Mouse (Mus musculus) layer of hippocampus, adult 9-10 months (tissue): ENCODE measurements at regions not wholly inside any gene's neighbourhood (a gene's known extent, or its start where the extent isn't known, plus 50 kb on each side); places are given as distances from the start of the nearest gene placed in this dataset.
A peak's percentile ranks its signal among the peaks of the same experiment; 100 is the strongest.

Experiments
- DNase-seq: peaks from one replicate; pipeline ENCODE4 v3.0.0; 2022; ENCODE audit warnings: low spot score

DNA sequence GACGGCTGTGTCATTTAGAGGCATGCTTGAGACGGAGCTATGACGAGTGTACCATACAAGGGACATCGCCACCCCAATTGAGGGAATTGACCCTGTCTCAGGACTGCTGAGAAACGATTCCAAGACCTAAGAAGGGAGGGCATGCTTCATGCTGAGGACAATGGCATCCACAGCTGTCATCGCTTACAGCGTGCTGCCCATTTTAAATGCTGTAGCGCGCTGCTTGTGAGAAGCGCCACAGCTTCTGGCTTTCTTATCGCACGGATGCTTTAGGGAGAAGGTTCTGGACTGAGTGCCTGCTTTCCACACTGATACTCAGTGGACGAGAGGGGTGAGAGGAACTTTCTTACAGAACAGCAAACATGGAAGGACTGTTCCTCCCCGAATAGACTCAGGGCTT is 357.8 kb upstream of the Arglu1 start:
- no peak for DNase-seq

DNA sequence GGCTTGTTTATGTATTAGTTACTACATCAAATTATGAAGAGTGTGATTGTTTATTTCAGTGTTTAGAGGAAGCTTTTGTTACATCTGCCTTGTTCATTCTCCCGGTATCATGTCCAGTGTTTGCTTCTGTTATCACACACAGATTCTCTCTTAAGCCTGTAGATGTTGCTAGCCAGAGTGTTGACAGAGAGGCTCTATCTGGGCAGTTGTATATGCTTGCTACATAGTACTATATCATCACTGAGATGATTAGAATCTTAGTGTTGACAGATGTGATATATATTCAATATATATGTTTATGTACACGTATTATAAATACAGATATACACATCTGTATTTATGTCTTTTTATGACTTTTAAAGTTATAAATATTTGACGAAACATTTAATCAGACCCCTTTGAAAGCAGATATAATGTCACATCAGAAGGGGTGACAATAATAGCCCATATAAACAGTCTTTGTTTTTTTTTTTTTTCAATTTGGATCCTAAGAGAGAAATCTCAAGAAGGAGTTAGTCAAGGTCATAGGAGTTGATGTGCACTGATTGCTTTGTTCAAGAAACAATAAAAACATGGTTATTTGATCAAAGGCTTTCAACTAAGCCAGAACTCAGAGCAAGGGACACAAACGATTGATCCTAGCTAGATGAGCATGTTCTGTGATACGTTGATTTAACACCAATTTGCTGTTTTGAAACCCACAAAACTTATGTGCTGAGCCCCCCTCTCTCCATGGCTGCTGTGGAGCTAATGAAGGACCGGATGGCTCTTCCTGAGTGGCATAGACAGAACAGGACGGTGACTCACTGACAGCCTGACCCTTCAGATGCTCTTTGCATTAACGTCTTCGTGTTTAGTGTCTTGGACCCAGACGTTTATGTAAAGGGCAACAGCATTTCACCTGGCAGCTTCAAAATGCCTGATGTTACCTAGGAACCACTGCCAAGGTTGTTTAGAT is 352.8 kb upstream of the Arglu1 start:
- no peak for DNase-seq

DNA sequence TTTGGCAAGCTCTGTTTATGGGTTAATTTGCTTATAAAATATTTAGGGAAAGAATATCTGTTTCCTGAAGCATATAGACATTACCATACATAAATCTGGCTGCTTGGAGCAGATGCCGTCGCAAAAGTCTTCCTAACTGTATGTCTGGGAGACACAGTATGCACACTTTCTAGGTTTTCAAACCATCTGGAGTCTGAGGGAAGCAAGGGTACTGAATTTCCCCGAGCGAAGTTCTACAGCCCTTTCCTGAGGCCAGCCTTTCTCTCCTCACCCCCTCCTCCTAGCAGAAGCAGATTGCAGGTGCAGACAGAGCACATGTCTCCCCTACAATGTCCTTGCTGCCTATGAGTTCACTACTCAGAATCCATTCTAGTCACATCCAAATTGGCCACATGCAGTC is 338.8 kb upstream of the Arglu1 start:
- DNase-seq: no peak

DNA sequence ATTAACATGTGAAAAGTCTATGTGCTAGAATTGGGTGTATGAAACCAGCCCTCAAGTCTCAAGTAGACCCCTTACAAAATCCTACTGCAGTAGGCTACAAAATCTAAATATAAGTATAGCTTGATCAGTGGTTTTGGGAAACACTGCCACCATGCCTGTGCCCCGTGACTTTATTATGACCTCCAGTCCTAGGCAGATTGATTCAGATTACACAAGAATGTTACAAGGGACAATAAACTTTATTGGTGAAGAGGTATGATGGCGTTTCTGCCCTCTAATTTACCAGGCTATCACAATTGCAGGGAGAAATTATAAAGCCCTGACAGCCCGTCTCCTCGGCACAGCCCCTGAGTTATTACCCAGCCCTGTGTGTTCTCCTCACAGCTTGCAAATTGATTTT is 337.4 kb upstream of the Arglu1 start:
- no peak for DNase-seq

DNA sequence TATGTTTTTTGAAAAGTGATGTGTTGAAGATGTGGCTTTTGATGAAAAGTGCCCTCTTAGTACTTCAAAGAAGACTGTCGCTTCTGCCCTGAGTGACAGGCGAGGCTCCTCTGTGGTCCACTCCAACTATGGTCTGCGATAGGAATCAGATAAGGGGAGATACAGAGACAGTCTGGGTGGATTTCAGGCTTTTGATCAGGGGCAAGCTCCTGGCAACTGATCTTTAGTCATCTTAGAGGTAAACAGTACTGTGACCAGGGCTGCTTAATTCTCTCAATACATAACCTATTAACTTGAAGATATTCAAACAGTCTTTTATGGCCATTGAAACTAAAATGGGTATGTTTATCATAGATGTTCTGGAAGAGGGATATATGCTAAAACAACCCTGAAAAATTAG is 335.6 kb upstream of the Arglu1 start:
- DNase-seq: no peak

DNA sequence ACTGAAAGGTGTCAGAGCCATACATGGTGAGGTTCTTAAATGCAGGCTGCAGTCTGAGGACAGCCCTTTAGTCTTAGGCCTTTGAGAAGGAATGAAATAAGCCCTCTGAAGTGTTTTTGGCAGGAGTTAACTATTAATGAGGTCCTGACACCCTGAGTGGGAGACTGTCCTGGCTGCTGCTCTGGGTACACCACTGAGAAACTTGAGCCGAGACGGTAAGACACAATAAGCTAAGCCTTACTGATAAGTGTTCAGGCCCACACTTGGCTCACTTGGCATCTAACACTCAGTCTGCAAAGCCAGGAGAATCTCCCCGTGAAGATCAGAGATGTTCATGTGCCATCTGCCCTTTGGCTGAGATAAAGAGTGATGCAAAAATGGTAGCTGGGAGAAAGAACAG is 335.1 kb upstream of the Arglu1 start:
- DNase-seq: no peak

DNA sequence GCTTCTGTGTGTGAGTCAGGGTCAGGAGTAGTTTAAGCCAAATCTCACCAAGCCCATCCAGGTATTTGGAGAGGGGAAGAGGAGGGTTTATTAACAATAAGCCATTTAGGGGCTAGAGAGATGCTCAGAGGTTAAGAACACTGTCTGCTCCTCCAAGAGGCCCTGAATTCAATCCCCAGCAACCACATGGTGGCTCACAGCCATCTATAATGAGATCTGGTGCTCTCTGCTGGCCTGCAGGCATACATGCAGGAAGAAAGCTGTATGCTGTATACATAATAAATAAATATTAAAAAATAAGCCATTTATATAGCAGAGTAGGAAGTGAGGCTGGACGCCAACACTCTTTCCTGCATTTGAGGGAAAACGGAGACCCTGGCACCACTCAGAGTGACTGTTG is 330.4 kb upstream of the Arglu1 start:
- DNase-seq: no peak

DNA sequence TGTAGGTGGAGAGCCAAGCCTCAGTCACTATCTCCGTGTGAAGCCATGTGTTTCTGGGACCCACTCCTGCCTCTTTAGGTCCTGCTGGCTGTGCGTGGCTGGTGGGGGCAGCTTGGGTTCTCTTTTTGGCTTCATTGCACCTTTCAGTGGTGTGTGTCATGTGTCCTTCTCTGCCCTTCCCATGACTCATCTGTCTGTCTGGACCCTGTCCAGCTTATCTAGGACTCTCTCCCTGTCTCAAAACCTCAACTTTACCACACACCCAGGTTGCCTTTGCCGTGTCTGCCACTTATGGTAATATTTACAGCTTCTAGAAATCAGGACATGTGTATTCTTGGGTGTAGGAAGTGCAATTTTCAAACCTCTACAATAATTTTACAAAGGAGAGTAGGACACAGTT is 329.9 kb upstream of the Arglu1 start:
- no peak for DNase-seq

DNA sequence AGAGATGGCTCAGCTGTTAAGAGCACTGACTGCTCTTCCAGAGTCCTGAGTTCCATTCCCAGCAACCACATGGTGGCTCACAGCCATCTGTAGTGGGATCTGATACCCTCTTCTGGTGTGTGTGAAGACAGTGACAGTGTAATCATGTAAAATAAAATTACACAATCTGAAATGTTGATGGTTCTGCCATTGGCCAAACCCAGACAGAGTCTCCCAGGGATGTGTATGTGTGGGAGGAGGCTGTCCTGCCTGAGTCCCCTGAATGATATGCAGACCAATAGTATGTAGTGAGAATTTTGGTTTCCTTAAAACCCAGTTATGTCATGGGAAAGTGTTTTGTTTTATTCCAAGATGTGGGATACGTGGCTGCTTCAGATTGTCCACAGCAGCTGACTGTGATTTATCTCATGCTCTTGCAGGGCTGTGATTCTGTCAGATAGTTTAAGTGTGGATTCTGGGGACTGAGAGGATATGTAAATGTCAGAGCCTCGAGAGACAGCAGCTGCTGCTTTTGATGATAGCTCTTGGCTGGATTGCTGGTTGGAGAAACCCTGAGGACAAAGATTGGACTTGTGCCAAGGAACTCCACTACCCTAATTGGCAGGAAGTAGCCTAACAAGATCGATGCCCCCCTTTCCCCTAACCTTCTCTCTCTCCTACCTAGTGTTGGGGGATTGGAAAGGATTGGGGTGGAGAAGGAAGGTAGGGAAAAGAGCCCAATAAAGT is 321.6 kb upstream of the Arglu1 start:
- DNase-seq: no peak

DNA sequence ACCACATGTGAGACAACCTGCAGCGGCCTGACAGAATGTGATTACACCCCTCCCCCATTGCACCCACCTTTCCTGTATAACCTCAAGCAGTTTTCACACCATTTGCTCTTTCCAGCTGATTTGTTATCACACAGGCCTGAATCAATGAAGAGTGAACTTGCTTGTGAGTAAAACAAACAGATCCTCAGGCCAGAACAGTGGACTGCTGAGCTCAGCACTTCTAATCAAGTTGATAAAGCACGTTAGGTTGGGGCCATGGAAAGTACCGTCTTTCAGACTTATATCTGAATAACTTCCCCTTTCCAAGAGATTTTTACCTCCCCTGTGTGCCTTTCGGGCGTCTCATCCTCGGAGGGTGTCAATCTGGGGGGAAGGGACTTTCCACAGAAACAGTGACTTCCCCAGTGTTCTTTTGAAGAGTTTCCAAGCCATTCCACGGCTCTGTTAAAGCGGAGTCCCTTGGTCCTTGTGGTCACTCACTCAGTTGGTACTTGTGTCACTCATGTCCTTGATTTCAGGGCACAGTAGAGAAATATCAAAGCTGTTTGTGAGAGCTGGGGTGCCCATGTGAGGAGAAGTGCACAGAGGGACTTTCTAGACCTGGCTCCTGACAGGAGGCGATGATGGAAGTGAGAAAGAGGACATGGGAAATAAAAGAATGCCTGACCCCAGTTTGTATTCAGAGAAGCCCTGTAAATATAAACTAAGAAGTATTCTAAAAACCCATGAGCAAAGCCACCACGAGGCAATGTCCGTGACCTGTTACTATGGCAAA is 317.9 kb upstream of the Arglu1 start:
- DNase-seq: no peak

DNA sequence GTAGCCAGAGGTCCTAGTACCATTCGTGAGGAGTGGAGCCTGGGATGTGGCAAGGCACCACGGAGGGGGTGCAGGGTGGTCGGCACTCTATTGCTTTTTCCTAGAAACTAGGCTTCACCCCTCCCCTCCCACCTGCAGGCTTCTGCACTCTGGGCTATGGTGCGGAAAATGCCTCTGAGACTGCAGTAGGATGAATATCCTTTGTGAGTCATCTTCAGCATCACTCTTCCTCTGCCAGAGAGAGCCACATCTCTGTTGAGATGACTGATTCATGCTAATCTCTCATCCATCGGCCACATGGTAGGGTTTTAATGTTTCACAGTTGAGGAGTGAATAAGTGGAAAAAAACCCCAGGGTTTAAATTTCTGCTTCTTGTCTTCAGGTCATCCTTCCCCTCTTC is 309.6 kb upstream of the Arglu1 start:
- DNase-seq: no peak

DNA sequence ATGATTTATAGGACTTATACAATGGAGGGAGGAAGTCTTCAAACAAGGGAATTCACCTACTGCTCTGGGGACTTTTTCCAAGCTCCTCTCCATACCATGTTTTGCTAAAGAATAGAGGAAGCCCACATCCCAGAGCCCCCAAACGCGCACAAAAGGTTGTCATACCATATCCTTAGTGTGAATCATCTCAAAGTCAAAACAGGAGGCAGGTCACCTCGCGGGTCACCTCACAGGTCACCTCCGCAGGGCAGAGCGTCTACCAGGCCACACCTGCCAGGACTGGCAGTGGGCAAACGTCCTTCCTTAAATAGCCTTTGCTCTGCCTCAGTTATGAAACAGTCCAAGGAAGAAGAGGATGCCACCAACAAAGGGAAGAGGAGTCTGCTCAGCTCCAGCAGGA is 307.3 kb upstream of the Arglu1 start:
- no peak for DNase-seq

DNA sequence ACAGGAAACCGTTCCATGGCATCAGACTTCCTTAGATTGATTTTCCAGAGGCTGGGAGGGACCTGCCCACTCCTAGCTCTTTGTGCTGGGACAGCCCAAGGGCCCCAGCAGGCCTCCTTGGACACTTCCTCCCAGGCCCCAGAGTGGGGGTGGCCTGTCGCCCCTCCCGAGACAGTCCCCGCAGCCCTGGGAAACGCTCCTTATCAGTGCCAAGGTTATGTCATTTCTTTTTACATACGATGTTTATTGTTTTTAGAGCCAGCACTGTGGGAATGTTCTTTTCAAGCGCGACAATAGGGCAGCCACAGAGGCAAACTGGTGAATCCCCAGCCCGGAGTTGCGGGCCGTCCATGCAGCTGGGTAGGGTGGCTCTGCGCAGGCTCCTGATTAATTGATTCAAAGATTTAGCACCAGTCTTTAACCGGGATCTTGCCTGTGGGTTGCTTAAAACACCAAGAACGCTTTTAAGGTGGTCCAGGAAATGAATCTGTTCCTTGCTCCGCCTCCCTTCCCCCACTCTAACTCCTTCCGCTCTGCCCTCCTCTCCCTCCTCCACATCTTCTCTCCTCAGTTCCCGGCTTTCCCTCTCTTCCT is 304.4 kb upstream of the Arglu1 start:
- DNase-seq: no peak

DNA sequence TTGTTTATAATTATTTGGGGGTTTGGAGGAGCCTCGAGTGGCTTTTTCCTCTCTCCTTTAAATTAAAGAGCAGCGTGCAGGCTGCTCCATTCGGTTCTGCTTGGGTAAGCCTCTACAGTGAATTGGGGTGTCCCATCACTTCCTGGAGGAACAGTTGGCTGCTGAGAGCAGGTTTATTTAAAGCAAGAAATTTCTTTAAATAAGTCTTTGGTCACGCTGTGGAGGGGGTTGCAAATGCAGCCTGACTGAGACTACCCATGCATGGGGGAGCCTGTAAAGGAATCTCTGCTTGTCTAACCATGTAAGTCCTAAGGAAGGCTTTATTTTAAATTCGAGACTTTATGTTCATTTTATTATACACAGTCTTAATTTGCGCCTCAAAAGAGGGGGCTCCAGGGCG is 303.7 kb upstream of the Arglu1 start:
- no peak for DNase-seq

DNA sequence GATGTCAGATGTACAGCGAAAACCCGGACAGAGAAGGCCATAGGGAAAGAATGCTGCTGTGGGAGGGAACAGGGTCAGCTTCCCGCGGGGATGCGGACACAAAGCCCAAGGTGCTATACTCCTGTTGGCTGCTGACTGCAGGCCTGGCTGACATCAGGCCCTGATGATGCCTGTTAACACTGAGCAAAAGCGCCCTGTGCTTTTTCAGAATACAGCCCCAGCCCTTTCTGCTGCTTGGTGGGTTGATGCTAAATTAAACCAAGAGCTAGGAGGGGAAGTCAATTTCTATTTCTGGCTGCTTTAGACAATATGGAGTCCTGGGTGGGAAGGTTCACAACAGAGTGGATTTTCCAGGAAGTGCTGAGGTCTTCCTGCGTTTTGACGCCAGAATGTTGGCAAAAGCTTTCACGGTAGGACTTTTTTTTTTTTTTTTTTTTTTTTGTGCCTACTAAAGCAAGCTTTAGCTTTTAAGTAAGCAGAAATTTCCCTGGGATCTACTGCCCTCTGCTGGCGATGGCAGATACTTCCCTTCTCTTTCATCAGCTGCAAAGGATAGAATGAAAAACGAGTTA is 302.2 kb upstream of the Arglu1 start:
- DNase-seq: peak; percentile 59

DNA sequence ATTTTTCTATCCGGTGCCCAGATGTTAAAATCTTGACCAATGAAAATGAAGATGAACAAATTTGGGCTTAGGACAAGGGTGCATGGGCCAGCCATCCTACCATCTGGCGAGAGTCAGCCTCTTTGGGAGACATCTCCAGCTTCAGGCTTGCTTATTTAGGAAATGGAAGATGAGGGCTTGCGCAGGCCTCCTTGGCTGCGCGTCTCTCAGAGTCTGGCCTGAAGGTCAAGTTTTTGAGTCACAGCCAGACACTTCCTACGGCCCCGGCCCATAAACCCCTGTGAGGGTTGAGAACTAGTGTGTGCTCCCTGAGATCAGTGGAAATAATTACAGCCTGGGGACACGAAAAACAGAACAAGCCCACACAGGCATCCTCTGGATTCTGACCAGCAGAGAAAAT is 300.7 kb upstream of the Arglu1 start:
- no peak for DNase-seq

DNA sequence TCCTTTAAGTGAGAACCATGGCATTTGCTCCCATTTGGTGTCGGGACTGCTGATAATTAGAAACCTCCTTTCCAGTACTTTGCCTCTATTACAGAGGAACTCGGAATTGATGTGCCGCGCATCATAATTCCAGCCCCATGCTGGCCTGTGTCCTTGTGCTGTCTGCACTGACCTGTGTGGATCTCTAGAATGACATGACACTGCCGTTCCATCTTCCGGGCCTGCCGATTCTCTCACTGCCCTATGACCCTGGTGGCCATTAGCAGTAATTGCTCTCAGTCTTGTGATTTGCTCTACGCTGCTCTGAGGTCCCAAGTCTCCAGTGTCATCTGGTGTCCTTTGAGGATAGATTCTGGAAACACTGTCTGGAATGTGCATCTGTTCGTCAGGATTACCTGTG is 295.7 kb upstream of the Arglu1 start:
- no peak for DNase-seq

DNA sequence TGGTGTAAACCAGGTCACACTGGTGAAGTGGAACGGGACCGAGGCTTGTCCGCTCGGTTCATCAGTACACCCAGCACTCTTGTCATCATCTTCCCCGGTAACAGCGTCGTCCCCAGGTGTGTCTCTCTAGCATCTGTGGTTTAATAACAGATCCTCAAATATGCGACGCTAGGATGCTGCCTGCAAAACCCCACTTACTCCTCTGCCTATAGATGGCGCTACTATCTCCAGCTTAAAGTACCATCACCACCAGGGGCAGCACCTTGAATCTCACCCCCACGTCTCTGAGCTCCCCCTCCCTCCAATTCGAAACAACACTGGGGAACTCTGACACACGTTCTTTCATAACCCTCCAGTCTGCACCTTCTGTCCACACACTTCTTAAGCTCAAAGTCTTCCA is 295.1 kb upstream of the Arglu1 start:
- no peak for DNase-seq

DNA sequence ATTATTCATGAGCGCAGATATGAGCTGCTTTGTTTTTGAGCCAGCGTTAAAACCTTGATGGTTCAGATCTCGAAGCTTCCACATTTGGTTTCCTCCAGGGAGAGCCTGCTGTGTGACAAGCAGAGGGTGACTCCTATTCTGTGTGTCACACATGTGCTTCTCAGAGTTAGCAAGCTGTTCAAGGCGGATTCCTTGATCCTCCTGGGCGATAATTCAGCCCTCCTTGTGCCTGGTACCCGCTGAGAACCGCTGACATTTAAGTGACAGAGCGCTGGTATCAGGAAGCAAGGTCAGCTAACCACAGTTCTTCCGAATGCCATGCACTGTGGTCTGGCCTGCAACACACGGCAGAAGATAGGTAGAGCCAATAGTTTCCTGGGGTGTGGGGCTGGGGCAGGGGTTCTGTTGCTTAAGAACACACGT is 294.5 kb upstream of the Arglu1 start:
- DNase-seq: no peak

DNA sequence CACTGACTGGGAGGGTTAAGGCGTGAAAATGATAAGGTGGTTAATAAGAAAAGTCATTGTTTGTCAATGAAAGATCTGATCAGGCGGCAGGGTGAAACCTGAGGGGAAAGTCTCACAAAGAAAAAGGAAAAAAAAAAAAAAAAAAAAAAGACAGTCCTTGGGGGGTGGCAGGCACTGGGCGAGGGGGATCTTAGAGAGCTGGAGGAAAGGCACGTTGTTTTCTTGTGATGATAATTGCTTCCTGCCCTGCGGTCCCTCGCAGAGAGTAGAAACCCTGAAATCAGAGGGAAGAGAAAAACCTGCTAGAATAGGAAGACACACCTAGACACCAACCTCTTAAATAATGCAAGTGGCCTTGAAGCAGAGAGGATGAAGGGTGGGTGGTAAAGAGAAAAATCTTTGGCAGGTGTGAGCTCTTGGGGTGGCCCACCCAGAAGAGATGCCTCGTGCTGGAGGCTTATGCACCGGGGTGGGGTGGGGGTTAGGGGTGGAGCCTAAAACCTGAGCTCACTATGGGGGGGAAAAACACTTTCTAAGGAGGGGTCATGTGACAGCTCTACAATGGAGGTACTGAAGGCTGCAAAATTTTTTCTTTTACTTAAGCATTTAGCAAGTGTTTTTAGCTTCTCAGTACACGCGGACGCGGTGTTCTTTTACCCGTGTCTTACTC is 294.0 kb upstream of the Arglu1 start:
- no peak for DNase-seq

DNA sequence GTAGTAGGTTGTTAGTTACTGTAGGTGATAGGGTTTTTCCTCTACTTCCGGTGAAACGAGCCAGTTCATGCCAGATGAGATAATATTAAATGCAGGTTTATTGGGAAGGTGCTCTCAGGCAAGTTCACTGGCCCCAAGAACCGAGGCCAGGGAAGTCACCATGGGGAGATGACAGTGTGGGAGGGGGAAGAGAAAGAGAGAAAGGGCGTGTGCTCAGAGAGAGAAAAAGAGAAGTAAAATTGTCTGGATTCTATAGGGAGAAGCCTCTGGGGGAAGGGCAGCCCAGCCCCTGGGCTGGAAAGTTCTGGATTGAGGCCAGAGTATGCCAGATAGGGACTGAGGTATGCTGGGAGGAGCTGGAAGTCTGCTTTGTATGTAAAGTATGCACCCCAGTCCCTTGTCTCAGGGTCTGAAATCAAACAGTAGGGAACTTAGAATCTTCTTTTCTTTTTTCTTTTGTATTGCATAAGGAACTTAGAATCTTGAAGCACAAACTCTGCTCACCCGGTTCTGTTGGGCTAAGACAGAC is 292.9 kb upstream of the Arglu1 start:
- DNase-seq: no peak
